Mouse (Mus musculus) spleen, adult 12 weeks (tissue): ENCODE measurements at regions not wholly inside any gene's neighbourhood (a gene's known extent, or its start where the extent isn't known, plus 50 kb on each side); places are given as distances from the start of the nearest gene placed in this dataset.
A peak's percentile ranks its signal among the peaks of the same experiment; 100 is the strongest.

Source experiments
- DNase-seq: peaks from one replicate; pipeline ENCODE4 v3.0.0; 2022; ENCODE audit warnings: low spot score

- no peak for DNase-seq
Measured at GRCm38 (mm10) chr16:84581166-84581565, 66.2 kb downstream of the A730009L09Rik start.

- DNase-seq: peak; percentile 19
Measured at GRCm38 (mm10) chr16:84583323-84583722, 68.4 kb downstream of the A730009L09Rik start.

- DNase-seq: peak; percentile 17
Measured at GRCm38 (mm10) chr16:84583773-84584229, 68.9 kb downstream of the A730009L09Rik start.

GRCm38 (mm10) chr16:84584724-84585399 lies 69.9 kb downstream of the A730009L09Rik start:
- peak; percentile 5 for DNase-seq

- no peak for DNase-seq
Measured at GRCm38 (mm10) chr16:84592978-84593377, 78.1 kb downstream of the A730009L09Rik start.

GRCm38 (mm10) chr16:84602969-84603368 lies 88.0 kb downstream of the A730009L09Rik start:
- DNase-seq: no peak

- DNase-seq: no peak
Measured at GRCm38 (mm10) chr16:84603465-84604205, 88.7 kb downstream of the A730009L09Rik start.

GRCm38 (mm10) chr16:84604272-84604975 lies 89.5 kb downstream of the A730009L09Rik start:
- no peak for DNase-seq

- no peak for DNase-seq
Measured at GRCm38 (mm10) chr16:84606010-84606803, 91.3 kb downstream of the A730009L09Rik start.

- no peak for DNase-seq
Measured at GRCm38 (mm10) chr16:84606804-84607095, 91.8 kb downstream of the A730009L09Rik start.

GRCm38 (mm10) chr16:84607503-84607902 lies 92.6 kb downstream of the A730009L09Rik start:
- no peak for DNase-seq

- no peak for DNase-seq
Measured at GRCm38 (mm10) chr16:84615683-84616082, 100.8 kb downstream of the A730009L09Rik start.

GRCm38 (mm10) chr16:84616132-84616531 lies 101.2 kb downstream of the A730009L09Rik start:
- DNase-seq: no peak

GRCm38 (mm10) chr16:84618379-84618778 lies 103.5 kb downstream of the A730009L09Rik start:
- DNase-seq: no peak

GRCm38 (mm10) chr16:84619876-84620275 lies 105.0 kb downstream of the A730009L09Rik start:
- DNase-seq: no peak

GRCm38 (mm10) chr16:84620861-84621260 lies 105.9 kb downstream of the A730009L09Rik start:
- no peak for DNase-seq

- peak; percentile 2 for DNase-seq
Measured at GRCm38 (mm10) chr16:84621300-84622031, 106.5 kb downstream of the A730009L09Rik start.

GRCm38 (mm10) chr16:84623346-84624085 lies 108.6 kb downstream of the A730009L09Rik start:
- no peak for DNase-seq

GRCm38 (mm10) chr16:84624443-84625109 lies 109.7 kb downstream of the A730009L09Rik start:
- DNase-seq: no peak

GRCm38 (mm10) chr16:84625110-84625722 lies 110.3 kb downstream of the A730009L09Rik start:
- no peak for DNase-seq
